Mouse (Mus musculus) T-helper 2 cell (primary cell): ENCODE data around the gene 4930442H23Rik.
"Not testable (repeated sequence)": the region's sequence is repeated elsewhere in the genome, so short reads cannot be mapped to it uniquely, and the experiment has no call there.

Experiments used
- in situ Hi-C: fragments of 300-600 bp; cut with MboI, MseI; formaldehyde crosslinking; loops from one replicate; pipeline ENCODE4 v1.15.1; 2025; ENCODE audit warnings: high pct_unique_total_duplicates

The 4930442H23Rik gene

GRCm38 (mm10) chr10:81183805-81184204, at the start of gene 4930442H23Rik:
Gene 4930442H23Rik (minus strand): TSS chr10:81183849.
- in situ Hi-C loops = no loop called here

- in situ Hi-C loops = no loop called here
Measured at GRCm38 (mm10) chr10:81233226-81233585, 49.6 kb upstream of the 4930442H23Rik start.

DNA sequence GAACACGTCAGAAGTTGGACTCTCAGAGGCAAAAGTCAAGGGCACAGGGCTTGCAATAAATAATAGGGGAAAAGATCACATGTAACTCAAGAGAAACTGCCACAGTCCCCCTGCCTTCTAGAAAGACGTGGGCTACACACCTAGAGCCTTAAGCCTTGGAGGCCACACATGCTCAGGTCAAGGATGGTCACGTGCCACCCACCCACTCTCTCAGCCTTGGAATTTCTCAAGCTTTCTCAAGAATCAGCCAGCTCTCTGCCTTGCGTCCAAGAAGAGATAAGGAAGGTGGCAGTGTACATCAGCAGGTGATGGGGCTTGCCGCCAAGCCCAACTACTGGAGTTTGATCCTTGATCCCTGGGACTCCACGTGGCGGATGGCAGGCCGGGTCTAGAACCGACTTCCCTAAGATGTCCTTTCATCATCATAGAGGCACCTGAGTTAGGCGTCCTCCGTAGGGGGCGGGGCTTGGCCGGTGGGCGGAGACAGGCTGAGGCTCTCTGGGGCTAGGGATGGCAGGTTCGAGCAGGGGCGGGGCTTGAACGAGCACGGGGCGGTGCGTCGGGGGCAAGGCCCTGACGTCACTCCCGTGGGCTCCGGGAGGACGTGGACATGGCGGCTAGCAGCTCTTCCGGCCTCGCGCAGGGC, 49.1 kb upstream of the 4930442H23Rik start, which contains the start of gene Zfr2:
Zfr2 (plus strand) TSS at position 576 of the 646 bp plus-strand sequence.
- in situ Hi-C loops = no loop called here

GRCm38 (mm10) chr10:81231436-81231835, 47.8 kb upstream of the 4930442H23Rik start:
- in situ Hi-C loops = no loop called here

GRCm38 (mm10) chr10:81230438-81231332, 47.0 kb upstream of the 4930442H23Rik start, which contains the start of gene Atcay:
Gene Atcay (minus strand): TSS chr10:81230833.
- in situ Hi-C loops = no loop called here

DNA sequence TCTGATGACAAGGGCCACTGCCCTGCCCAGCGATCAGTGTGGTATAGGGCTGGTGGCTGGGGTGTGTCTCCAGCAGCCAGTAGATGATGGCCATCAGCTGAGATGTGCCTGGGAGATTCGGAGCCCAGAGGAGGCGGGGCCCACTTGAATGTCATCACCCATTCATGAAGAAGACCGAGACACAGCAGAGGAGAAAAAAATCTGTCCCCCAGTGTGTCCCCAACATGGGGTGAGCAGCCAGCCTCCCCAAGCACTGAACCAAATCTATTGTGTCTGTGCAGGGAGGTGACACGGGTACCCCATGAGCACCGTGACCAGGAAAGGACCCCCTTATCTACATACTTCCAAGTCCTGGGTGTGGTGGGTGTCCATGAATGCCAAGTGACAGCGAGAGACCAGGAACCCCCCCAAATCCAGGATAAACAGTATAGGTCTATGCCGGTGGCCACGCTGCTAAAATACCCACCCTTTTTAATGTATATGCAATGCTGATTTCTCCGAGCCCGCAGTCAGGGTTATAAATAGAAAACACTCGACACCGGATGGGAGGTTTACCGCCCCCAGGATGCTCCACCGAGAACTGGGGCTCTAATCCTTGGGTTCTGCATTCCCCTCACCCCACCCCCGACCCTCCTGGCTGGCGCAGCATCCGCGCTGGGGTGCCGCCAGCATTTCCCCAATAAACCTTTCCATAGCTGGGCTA, 46.2 kb upstream of the 4930442H23Rik start:
- in situ Hi-C loops = no loop called here

DNA sequence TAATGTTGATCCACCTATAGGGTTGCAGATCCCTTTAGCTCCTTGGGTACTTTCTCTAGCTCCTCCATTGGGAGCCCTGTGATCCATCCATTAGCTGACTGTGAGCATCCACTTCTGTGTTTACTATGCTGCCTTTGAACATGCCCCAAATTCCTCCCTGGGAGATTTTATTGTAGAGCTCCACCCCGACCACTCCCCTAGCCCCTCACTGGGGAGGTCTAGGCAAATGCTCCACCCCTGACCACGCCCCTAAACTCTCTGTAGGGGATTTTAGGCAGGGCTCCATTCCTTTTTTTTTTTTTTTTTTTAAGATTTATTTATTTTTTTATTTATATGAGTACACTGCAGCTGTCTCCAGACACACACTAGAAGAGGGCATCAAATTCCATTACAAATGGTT, 40.1 kb upstream of the 4930442H23Rik start:
- in situ Hi-C loops = not testable (repeated sequence)

- in situ Hi-C loops = no loop called here
Measured at GRCm38 (mm10) chr10:81221402-81222015, 37.9 kb upstream of the 4930442H23Rik start.

DNA sequence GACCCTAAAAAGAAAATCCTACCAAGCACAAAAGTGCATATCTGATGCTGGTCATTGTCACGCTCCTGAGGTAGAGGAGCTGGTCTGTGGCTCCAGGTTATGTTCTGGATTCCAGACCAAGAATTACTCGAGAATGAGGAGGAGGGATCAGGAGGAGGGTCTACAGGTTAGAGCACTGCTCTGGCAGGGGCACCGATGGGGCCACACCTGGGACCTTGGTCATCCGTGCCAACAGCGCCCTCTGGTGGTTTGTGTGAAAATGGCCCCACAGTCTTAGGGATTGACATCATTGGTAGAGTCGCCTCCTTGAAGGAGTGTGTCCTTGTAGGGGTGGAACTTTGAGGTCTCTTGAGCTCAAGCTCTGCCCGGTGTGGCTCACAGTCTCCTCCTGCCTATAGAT, 34.3 kb upstream of the 4930442H23Rik start:
- in situ Hi-C loops = no loop called here

DNA sequence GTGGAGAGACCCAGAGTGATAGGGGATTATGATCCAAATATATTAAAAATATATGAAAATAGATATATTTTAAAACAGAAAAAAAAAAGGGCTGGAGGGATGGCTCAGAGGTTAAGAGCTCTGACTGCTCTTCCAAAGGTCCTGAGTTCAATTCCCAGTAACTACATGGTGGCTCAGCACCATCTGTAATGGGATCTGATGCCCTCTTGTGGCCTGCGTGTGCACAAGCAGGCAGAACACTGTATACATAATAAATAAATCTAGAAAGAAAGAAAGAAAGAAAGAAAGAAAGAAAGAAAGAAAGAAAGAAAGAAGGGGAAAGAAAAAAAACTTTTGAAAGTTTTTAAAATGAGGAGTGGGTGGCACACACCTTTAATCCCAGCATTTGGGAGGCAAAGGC, 33.6 kb upstream of the 4930442H23Rik start:
- in situ Hi-C loops = not testable (repeated sequence)

DNA sequence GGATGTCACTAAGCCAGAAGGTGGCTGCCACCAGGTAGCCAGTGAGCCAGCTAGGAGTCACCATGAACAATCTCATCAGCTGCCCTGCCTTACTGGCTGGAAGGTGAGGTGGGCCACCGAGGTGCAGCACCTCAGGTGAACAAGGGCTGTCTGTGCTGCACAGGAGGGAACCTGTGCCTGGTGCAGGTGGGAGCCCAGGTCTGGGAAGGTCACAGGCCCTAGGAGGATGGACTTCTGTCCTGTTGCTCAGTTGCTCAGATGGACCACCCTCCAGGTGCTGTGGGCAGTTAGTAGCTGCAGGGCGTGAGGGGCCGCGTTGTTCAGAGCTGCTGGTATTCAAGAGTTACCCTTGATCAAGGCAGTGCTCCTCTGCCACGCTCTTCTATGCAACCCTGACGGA, 33.2 kb upstream of the 4930442H23Rik start:
- in situ Hi-C loops = no loop called here

DNA sequence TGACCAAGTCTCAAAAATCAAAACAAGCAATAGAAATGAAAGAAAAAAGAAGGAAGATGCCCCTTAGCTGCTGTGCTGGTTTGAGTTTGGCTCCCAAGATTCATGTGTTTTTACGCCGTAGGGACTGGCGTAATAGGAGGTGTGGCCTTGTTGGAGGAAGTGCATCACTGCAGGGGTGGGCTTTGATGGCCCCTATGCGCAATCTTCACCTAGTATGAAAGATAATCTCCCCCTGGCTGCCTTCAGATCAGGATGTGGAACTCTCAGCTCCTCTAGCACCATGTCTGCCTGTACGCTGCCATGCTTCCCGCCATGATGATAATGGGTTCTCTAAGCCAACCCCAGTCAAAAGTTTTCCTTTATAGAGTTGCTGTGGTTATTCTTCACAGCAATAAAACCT, 32.6 kb upstream of the 4930442H23Rik start:
- in situ Hi-C loops = no loop called here

DNA sequence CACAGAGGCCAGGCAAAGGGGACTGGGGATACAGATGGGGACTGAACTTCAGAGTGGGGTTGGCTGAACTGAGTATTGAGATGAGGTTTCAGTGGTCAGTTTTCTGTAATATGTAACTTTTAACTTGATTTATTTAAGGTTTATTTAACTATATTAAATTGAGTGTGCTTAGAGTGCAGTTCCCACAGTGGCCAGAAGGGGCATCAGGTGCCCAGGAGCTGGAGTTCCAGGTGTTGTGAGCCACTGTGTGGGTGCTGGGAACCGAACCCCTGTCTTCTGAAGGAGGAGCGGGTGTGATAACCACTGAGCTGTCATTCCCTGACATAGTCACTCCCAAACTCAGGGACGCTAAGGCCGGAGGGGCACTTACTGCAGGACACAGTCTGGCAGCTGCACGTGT, 26.5 kb upstream of the 4930442H23Rik start:
- in situ Hi-C loops = no loop called here

DNA sequence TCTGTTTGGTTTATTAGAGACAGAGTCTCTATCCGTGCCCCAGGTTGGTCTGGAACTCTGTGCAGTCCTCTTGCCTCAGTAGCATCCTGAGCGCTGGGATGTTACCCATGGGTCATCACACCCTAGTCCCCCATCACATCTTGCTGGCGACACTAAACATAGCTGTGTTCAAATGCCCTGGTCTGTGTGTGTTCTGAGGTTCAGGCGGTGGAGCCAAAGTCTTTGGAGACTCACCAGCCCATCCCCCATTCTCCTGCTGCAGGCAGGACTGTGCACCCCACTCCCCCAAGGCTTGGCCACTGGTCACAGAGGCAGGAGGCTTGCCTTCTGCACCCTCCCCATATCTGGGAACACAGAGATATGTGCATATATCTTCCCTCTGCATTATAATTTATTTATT, 20.5 kb upstream of the 4930442H23Rik start:
- in situ Hi-C loops = no loop called here

DNA sequence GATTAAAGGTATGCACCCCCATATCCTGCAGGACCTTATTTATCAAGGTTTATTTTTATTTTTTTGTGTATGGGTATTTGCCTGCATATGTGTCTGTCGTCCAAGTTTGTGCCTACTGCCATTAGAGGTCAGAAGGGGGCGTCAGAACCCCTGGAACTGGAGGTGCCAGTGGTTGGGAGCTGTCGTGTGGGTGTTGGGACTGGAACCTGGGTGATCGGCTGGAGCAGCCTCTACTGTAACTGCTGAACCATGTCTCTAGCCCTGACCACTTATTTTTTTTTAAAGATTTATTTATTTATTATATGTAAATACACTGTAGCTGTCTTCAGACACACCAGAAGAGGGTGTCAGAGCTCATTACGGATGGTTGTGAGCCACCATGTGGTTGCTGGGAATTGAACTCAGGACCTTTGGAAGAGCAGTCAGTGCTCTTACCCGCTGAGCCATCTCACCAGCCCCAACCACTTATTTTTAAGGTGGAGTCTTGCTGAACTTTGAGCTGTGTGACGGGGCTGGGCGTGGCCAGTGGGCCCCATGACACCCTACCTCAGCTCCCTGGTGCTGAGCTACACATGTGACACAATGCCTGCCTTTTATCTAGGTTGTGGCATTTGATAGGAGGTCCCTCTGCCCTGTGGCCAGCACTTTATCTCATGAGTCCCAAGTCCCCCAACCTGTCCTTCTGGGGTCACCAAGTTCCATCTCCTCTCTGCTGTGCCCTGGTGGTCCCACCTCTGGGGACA, 19.5 kb upstream of the 4930442H23Rik start:
- in situ Hi-C loops = no loop called here

DNA sequence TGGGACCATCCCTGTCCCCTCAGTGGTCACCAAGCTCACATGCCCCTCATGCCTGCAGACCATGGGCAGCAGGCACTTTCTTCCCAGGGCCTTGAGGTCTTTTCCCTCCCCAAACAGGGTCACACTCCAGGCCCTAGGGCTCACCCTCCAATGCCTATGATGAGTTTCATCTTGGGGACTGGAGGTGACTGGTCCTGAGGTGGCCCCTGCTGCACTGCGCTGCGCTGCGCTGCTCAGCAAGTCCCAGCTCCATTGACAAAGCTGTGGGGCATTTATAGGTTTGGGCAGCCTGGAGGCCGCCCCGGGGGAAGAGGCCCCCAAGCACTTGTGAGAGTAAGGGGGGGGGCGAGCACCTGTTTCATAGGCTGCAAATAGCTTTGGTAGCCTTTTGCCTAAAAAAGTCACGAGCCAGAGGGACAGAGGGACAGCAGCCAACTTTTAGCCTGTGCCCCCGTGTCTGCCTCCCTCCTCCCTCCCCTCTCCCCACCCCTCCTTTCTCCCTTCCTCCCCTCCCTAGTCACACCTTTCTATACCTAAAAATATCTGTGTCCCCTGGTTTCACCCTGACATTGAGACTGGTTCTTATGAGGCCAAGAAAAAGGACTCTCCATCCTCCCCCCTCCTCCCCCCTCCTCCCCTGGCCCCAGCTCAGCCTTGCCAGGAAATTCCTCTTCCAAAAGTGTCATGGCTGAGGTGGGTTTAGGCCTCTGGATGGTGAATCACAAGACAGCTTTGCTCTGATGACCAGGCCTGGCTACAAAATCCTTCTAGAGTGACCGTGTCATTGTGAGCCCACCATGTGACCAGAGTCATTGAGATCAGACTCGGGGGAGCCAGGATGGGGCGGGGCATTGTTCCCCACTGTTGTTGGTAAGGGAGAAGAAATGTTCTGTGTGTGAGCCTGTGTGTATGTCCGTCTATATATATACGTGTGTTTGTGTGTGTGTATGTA, 18.4 kb upstream of the 4930442H23Rik start, which contains the start of gene Nmrk2:
Nmrk2 (minus strand) TSS at position 245 of the 952 bp plus-strand sequence.
- in situ Hi-C loops = no loop called here

GRCm38 (mm10) chr10:81200605-81201287, 17.1 kb upstream of the 4930442H23Rik start:
- in situ Hi-C loops = no loop called here

DNA sequence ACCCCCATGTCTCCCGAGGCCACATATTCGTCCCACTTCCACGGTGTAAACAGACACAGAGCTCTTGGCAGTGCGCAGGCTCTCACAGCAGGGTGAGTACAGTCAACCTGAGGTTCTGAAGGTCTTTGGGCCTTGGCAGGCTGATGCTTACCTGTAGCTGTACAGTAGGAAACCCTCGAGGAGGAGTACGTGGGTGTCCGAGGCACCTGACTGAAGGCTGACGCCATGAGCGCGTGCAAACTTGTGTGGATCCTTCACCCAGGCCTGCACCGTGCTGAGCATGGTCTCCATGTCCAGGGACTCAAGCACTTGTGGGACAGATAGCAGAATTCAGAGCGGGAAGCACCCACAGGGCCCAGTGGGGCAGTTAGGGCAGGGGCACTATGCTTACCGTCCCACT, 16.5 kb upstream of the 4930442H23Rik start:
- in situ Hi-C loops = no loop called here

GRCm38 (mm10) chr10:81198990-81199389, 15.3 kb upstream of the 4930442H23Rik start:
- in situ Hi-C loops = no loop called here
